Mouse (Mus musculus): ENCODE measurements around the gene Hephl1.

- TF ChIP-seq EP300 (IDR thresholded peaks at IDR 0.05) (no peak), CTCF (IDR thresholded peaks at IDR 0.05) (no peak)
Observed at GRCm38 (mm10) chr9:15068686-15069295, 43.1 kb downstream of the Hephl1 start.

Data from lung, postnatal 0 days (tissue).